ENCODE assay signal across 20 mouse cellular contexts in genomic region chr13:99979406-99979805, GRCm38 (mm10). TPM values are rescaled to one million over a fixed set of nuclear protein-coding genes. Genes with fewer than 3 reads are reported as not detected.
DNase-seq lines count a peak whose midpoint lies in the region; ATAC-seq lines count a peak whose summit lies in the region.
"Had no signal": no experiment of that assay in that cellular context is flagged by ENCODE, and none has a peak within 500 bp of the region (broad histone marks: within the 10 kb centered on the region; RNA-seq: fewer than 3 reads in every experiment).

No protein-coding gene starts in this region.

- no peak for ATAC-seq in kidney, embryonic 15.5 days (replicated peaks; ENCODE audit: low FRiP score)
- ATAC-seq in kidney, embryonic 14.5 days (ENCODE audit: low FRiP score, low TSS enrichment) = no peak
- ATAC-seq in forebrain, embryonic 15.5 days (replicated peaks) = no peak
- ATAC-seq: activated CD4-positive, CD25-positive, alpha-beta regulatory T cell, adult 4 months; forebrain, postnatal 0 days; Patski had no signal

- H3K27ac ChIP-seq in kidney, embryonic 15.5 days = 0 out of 2 replicates have a peak overlapping the region, but pooled peaks have one; percentile 6
- H3K27ac ChIP-seq in kidney, embryonic 14.5 days (ENCODE audit: low read depth, low read length) = no peak overlapping the region
- H3K27ac ChIP-seq in forebrain, embryonic 15.5 days (replicated peaks) = no peak overlapping the region
- H3K27ac ChIP-seq: embryonic facial prominence, embryonic 13.5 days; forebrain, embryonic 12.5 days; heart, embryonic 13.5 days; hindbrain, embryonic 12.5 days had no signal

- no peaks in the 10 kb centered on the region for H3K4me1 ChIP-seq in kidney, embryonic 15.5 days
- no peaks in the 10 kb centered on the region for H3K4me1 ChIP-seq in kidney, embryonic 14.5 days (ENCODE audit: control insufficient read depth, insufficient read depth, low read length)
- H3K4me1 ChIP-seq in forebrain, embryonic 15.5 days = no peaks in the 10 kb centered on the region
- H3K4me1 ChIP-seq: embryonic facial prominence, embryonic 13.5 days; forebrain, embryonic 12.5 days; hindbrain, embryonic 12.5 days had no signal

- DNase-seq in kidney, adult 11 months = peak; percentile 11
- DNase-seq in kidney, postnatal 10 days = no peak
- peak; percentile 22 to 34 for DNase-seq in kidney, postnatal 36 days
- DNase-seq: adrenal gland, postnatal 14 days; cerebellum, adult 18-20 months; cerebellum, adult 9-11 months; cerebellum, postnatal 36 days; forebrain, postnatal 0 days; gastrocnemius, postnatal 36 days; heart, postnatal 4 days had no signal

- 72% methylated on average over 2 of the region's 2 CpGs for WGBS in kidney, embryonic 15.5 days
- WGBS in kidney, embryonic 14.5 days = 63% methylated on average over 2 of the region's 2 CpGs
- WGBS in forebrain, embryonic 15.5 days = 53% methylated on average over 2 of the region's 2 CpGs

- no peak overlapping the region for H3K4me3 ChIP-seq in kidney, embryonic 15.5 days (replicated peaks)
- no peak overlapping the region for H3K4me3 ChIP-seq in kidney, embryonic 14.5 days (ENCODE audit: low read length)
- H3K4me3 ChIP-seq in forebrain, embryonic 15.5 days = no peak overlapping the region
- H3K4me3 ChIP-seq: embryonic facial prominence, embryonic 13.5 days; forebrain, embryonic 12.5 days; heart, embryonic 13.5 days; hindbrain, embryonic 12.5 days had no signal

- H3K9ac ChIP-seq in kidney, embryonic 15.5 days = no peak overlapping the region
- no peak overlapping the region for H3K9ac ChIP-seq in kidney, embryonic 14.5 days (ENCODE audit: low read depth, low read length)
- no peak overlapping the region for H3K9ac ChIP-seq in forebrain, embryonic 15.5 days (replicated peaks)
- H3K9ac ChIP-seq: embryonic facial prominence, embryonic 13.5 days; forebrain, embryonic 12.5 days; forebrain, postnatal 0 days; heart, embryonic 13.5 days; hindbrain, embryonic 12.5 days had no signal

- no peak overlapping the region for H3K4me2 ChIP-seq in kidney, embryonic 15.5 days
- H3K4me2 ChIP-seq in kidney, embryonic 14.5 days (replicated peaks; ENCODE audit: low read depth, low read length) = no peak overlapping the region
- no peak overlapping the region for H3K4me2 ChIP-seq in forebrain, embryonic 15.5 days (replicated peaks)
- H3K4me2 ChIP-seq: embryonic facial prominence, embryonic 13.5 days; forebrain, embryonic 12.5 days; heart, embryonic 13.5 days; hindbrain, embryonic 12.5 days had no signal

- H3K27me3 ChIP-seq in kidney, embryonic 15.5 days = no peaks in the 10 kb centered on the region
- no peaks in the 10 kb centered on the region for H3K27me3 ChIP-seq in kidney, embryonic 14.5 days (ENCODE audit: control insufficient read depth, insufficient read depth, low read length)
- H3K27me3 ChIP-seq in forebrain, embryonic 15.5 days = no peaks in the 10 kb centered on the region
- H3K27me3 ChIP-seq: CH12.LX; embryonic facial prominence, embryonic 13.5 days; forebrain, embryonic 12.5 days; heart, embryonic 13.5 days; hindbrain, embryonic 12.5 days; Patski had no signal

- H3K9me3 ChIP-seq in kidney, embryonic 15.5 days (replicated peaks) = no peaks in the 10 kb centered on the region
- H3K9me3 ChIP-seq in kidney, embryonic 14.5 days (ENCODE audit: control insufficient read depth, low read length) = no peaks in the 10 kb centered on the region; the same call in 1 of the 2 replicates
- no peaks in the 10 kb centered on the region for H3K9me3 ChIP-seq in forebrain, embryonic 15.5 days
- H3K9me3 ChIP-seq: embryonic facial prominence, embryonic 13.5 days; forebrain, embryonic 12.5 days; heart, embryonic 13.5 days; hindbrain, embryonic 12.5 days had no signal

- H3K36me3 ChIP-seq in kidney, embryonic 15.5 days = peaks cover 23% of the 10 kb centered on the region
- H3K36me3 ChIP-seq in kidney, embryonic 14.5 days (ENCODE audit: control insufficient read depth, insufficient read depth, low read length) = peaks cover 5% of the 10 kb centered on the region; the same call in 1 of the 2 replicates
- H3K36me3 ChIP-seq in forebrain, embryonic 15.5 days = peaks cover 14% of the 10 kb centered on the region
- H3K36me3 ChIP-seq: forebrain, embryonic 12.5 days had no signal

RNA-seq across cellular contexts. Expression of gene Mccc2, which starts 36.0 kb away (rescaled TPM):
- 48.8 and 51.0 TPM in 2 replicates for polyA plus RNA-seq in kidney, embryonic 15.5 days (2015; fragmentation: Nextera tagmentation; extraction: Ambion mirVana)
- polyA plus RNA-seq in kidney, embryonic 14.5 days (2014; fragmentation: Nextera tagmentation; extraction: Ambion mirVana) = 45.1 and 52.8 TPM in 2 replicates
- polyA plus RNA-seq in forebrain, embryonic 15.5 days (2015; fragmentation: Nextera tagmentation; extraction: Ambion mirVana) = 32.1 and 38.6 TPM in 2 replicates
